Mouse (Mus musculus) urinary bladder, postnatal 25 days (tissue): ENCODE measurements around the gene Abhd14a.

Experiments
- DNase-seq: peaks from one replicate; pipeline ENCODE4 v3.0.0; 2022; ENCODE audit warnings: low spot score

The Abhd14a gene

GRCm38 (mm10) chr9:106411091-106411594 is 36.3 kb downstream of the Abhd14a start:
- no peak for DNase-seq

GRCm38 (mm10) chr9:106410086-106410650 is 37.3 kb downstream of the Abhd14a start:
- no peak for DNase-seq

- no peak for DNase-seq
Measured at GRCm38 (mm10) chr9:106409096-106409495, 38.4 kb downstream of the Abhd14a start.

DNA sequence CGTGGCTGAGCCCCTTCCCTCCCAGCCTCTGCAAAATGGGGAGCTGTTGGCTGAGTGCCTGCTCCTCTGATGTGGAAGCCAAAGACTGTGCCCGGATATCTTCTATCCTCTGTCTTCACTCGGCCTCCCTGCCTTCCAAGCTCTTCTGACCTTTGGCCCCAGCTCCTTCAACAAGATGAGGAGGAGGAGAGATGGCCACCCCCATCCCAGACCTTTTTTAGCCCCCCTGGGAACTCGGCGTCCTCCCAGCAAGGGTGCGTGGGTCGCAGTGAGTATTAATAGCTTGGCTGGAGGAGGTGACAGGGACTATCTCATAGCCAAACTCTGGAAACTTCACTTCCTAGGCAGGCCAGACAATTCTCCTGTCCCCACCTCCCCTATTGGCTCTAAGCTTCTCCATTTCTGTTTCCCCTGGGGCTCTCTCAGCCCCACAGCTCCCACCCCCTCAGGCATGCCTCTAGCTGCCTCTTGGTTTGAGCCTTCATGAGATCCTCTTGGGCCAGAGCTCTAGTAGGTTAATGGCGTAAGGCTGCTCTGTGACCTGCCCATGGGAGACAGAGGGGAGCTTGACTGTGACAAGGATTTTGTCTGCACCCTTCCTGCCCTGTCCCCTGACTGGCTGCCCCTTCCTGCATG is 40.9 kb downstream of the Abhd14a start:
- no peak for DNase-seq

DNA sequence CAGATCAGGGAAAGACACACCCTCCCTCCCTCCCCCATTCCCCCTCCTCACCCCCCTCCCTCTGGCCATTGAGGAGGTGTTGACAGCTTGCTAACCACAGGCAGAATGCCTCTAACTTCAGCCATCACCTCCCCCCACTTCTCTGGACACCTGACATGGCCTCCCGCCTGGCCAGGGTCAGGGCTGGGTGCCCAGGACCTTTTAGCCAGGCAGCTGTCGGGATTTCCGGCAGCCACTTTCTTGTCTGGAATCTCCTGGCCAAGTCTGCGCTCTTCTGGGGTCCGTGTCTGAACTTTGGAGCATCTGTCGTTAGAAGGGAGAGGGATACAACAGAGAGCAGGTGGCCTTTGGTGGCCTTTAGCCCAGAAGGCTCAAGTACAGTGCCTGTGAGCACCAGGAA is 42.2 kb downstream of the Abhd14a start:
- DNase-seq = no peak

- DNase-seq = no peak
Measured at GRCm38 (mm10) chr9:106402607-106403375, 44.7 kb downstream of the Abhd14a start.

DNA sequence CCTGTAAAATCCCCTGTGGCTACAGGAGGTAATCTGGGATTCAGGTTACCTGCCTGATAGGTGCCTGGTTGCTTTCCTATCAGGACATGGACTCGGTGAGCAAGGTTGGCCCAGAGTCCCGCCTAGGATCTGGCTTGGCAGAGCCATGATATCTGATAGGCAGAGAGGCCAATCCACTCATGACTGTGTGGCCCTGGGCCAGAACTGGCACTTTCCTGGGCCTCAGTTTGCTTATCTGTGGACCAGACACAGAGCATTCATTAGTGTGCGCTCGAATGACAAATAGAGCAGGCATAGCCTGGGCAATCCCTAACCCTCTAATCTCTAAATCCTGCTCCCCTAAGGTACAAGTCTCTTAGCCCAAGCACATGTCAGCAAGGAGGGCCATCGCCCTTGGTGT is 45.3 kb downstream of the Abhd14a start:
- DNase-seq = no peak

DNA sequence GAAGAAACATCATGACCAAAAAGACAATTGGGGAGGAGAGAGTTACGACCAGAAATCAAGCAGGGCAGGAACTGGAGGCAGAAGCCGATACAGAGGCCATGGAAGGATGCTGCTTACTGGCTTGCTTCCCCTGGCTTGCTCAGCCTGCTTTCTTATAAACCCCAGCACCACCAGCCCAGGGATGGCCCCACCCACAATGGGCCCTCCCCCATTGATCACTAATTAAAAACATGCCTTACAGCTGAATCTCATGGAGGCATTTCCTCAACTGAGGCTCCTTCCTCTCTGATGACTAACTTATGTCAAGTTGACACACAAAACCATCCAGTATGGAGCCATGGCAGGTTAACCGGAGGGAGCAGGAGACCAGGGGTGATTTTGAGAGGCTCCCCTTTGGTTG is 47.7 kb downstream of the Abhd14a start:
- no peak for DNase-seq

GRCm38 (mm10) chr9:106398667-106399311 is 48.7 kb downstream of the Abhd14a start:
- no peak for DNase-seq

- no peak for DNase-seq
Measured at GRCm38 (mm10) chr9:106397733-106398132, 49.7 kb downstream of the Abhd14a start.

DNA sequence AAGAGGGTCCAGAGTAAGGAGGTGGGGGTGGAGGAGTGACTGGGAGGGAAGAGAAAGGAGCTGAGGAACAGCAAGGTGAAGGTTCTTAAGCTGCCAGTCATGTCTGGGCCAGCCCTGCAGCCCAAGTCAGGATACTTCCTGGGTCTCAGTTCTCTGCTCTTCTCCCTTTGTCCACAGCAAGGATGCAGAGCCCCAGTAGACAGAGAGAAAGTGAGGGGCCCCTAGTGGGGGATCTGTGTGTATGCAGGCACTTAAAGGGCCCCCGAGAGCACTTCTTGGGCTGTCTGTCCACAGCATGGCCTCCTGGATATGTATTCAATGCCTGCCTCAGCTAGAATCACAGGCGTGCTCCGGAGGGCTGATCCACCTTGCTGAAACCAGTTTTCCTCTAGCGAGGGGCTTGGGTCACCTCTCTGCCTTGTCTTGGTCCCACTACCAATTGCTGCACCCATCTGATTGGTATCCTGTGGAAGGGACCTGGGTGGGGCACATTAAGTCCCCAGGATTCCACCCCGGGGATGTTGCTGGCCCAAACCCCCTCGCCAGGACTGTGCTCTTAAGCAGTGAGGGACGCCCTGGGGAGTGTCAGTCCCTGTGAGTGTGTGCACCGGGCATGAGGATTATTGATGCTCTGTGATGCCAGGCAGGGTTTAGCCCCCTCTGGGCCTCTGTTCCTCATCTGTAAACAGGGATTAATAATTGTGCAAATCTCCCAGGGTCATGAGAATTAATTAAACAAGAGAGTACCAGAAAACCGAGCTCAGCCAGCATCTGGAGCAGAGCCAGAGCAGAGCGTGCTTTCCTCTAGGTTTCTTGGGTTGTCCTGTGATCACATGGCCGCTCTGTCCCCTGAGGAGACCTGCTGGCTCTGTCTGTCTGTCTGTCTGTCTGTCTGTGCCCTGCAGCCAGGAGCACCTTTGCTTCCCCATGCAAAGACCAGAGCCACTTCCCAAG is 52.6 kb downstream of the Abhd14a start:
- no peak for DNase-seq

DNA sequence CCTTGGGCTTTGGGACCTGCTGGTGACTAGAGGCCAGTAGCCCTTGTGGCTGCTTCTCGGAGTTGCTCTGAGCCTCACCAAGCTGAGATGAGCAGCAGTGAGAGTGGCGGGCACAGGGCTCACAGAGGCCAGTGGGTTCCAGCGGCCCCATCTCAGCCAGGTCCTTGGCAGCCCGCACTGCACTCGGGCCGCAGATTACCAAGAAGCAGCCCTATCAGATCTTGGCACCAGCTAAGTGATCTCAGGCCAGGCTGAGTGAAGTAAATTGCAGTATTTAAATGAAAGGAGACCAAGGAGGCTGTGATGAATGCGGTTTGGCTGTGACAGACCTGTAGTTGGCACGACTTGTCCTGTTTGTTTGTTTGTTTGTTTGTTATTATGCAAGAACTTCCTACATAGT is 53.9 kb downstream of the Abhd14a start:
- no peak for DNase-seq

- DNase-seq = no peak
Measured at GRCm38 (mm10) chr9:106392828-106393527, 54.5 kb downstream of the Abhd14a start.
